Mouse (Mus musculus) gastrocnemius, adult 2 months (tissue): ENCODE measurements at regions not wholly inside any gene's neighbourhood (a gene's known extent, or its start where the extent isn't known, plus 50 kb on each side); places are given as distances from the start of the nearest gene placed in this dataset.
A peak's percentile ranks its signal among the peaks of the same experiment; 100 is the strongest.

ENCODE experiments used
- DNase-seq: peaks from one replicate; pipeline ENCODE4 v3.0.0; 2022
- H3K27ac ChIP-seq: fragments of 200-600 bp; 2 replicates; pipeline ENCODE4 v1.8.1; 2022; ENCODE audit warnings: mild to moderate bottlenecking
- H3K4me3 ChIP-seq: fragments of 200-600 bp; 2 replicates; pipeline ENCODE4 v1.8.1; 2022; ENCODE audit warnings: mild to moderate bottlenecking, moderate library complexity
- CTCF ChIP-seq: fragments of 200-600 bp; IDR thresholded peaks from 2 replicates; pipeline ENCODE4 v1.8.1; 2022; ENCODE audit warnings: antibody characterized with exemption, mild to moderate bottlenecking, moderate library complexity
- intact Hi-C: fragments of 180-260 bp; cut with DNase I; formaldehyde crosslinking; loops from one replicate; pipeline ENCODE4 v1.15.1; 2025

DNA sequence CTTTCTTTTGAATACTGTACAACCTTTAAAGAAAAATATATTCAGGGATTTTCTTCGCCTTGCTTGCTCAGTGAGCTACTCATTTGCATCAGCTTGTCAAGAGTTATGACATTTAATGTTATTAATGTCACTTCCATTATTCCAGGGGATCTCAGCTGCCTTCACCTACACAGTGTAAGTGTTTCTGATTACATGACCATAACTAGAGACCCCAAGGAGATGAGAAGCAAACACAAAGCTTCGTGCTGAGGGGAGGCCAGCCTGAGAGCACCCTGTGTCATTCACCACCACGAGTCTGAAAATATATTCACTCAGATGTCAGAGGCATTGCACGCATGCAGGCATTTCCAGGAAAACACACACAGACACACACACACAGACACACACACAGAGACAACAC is 369.8 kb upstream of the Adamts16 start:
- no peak overlapping the region for H3K4me3 ChIP-seq
- no peak for TF ChIP-seq CTCF
- no peak overlapping the region for H3K27ac ChIP-seq
- intact Hi-C loops = no loop called here
- no peak for DNase-seq

DNA sequence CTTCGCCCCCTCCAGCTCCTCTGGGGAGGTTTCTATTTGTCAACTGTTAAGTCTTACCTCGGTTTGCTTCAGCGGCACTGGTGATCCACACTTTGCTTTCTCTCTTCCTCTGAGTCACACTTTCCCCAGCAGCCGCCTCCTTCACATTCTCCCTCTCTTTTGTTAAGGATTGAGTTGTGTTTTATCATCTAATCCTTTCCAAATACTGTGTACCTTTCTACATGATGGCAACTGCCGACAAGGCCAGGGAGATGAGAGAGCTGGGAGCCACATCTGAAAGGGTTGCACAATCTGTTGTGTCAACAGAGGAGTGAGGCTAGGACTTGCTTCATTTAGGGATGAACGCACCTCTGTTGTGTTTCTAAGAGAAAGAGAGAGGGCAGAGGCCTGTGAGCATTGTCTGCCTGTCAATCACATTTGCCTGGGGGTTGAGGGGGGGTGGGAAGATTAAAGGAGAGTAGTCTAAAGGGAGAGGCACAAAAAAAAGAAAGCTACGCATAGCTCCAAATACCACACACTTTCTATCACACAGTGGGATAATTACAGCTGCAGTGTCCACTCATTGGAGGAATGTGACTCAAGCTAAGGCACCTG is 369.1 kb upstream of the Adamts16 start:
- H3K27ac ChIP-seq = no peak overlapping the region
- H3K4me3 ChIP-seq = no peak overlapping the region
- intact Hi-C loops = no loop called here
- no peak for TF ChIP-seq CTCF
- no peak for DNase-seq

DNA sequence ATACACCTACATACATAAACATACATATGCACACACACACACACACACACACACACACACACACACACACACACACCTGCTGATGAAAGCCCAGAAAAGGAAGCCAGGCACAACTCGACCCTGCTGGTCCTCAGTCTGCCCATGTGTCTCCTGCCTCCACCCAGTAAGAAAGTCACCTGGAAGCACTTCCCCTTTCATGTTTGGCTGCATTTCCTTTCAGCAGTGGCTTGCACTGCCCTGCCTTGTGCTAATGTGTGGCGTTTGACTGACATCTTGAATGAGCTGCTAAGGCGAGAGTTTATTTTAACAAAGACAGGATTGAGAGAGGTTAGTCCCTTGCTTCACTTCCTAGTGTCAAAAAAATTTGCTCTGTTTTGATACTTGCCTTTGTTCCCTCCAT is 364.1 kb upstream of the Adamts16 start:
- DNase-seq = no peak
- TF ChIP-seq CTCF = no peak
- Histone ChIP-seq H3K4me3 (no peak overlapping the region), H3K27ac (no peak overlapping the region)
- intact Hi-C loops = no loop called here

DNA sequence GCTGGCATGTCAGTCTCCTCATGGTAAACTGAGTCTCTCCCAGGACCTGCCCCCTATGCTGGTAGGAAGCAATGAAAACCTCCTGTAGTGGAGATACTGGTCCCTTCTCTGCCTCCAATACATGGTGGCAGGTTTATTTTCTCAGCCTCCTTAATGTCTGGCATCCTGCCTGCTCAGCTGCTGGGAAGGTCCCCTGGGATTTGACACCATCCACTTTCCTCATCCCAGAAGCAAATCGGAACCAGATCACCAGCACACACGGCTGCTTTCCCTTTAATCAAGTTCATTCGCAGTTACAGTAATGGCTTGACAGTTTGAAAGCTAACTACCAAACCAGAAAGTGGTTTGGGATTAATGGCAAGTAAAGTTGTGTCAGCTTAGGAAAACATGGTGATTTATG is 359.0 kb upstream of the Adamts16 start:
- no peak for TF ChIP-seq CTCF
- intact Hi-C loops = no loop called here
- Histone ChIP-seq H3K27ac (no peak overlapping the region), H3K4me3 (no peak overlapping the region)
- no peak for DNase-seq

GRCm38 (mm10) chr13:71195675-71196074 is 354.1 kb upstream of the Adamts16 start:
- no peak for DNase-seq
- intact Hi-C loops = loop anchor here (1.0 kb wide), 1 partner anchor 38 kb away; no protein-coding TSS in a partner anchor
- no peak for TF ChIP-seq CTCF
- Histone ChIP-seq H3K27ac (no peak overlapping the region), H3K4me3 (no peak overlapping the region)

- DNase-seq = no peak
- Histone ChIP-seq H3K27ac (no peak overlapping the region), H3K4me3 (no peak overlapping the region)
- TF ChIP-seq CTCF = no peak
- intact Hi-C loops = no loop called here
These were observed 342.9 kb upstream of the Adamts16 start for GRCm38 (mm10) chr13:71184500-71184899.

- no peak for DNase-seq
- intact Hi-C loops = no loop called here
- Histone ChIP-seq H3K4me3 (no peak overlapping the region), H3K27ac (no peak overlapping the region)
- TF ChIP-seq CTCF = no peak
These were observed 337.5 kb upstream of the Adamts16 start for GRCm38 (mm10) chr13:71179083-71179482.

DNA sequence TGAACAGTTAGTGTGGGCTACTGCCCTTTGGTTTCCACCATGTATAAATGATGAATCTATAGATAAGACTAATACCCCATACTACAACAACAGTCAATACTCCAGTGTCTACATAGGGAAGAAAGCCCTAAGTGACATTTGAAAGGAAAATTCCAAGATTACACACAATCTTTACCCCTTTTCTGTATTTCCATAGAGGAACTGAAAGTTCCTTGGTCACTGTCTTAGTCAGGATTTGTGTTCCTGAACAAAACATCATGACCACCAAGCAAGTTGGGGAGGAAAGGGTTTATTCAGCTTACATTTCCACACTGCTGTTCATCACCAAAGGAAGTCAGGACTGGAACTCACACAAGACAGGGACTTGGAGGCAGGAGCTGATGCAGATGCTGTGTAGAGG is 332.7 kb upstream of the Adamts16 start:
- DNase-seq = no peak
- TF ChIP-seq CTCF = no peak
- intact Hi-C loops = no loop called here
- H3K27ac ChIP-seq = no peak overlapping the region
- H3K4me3 ChIP-seq = no peak overlapping the region

DNA sequence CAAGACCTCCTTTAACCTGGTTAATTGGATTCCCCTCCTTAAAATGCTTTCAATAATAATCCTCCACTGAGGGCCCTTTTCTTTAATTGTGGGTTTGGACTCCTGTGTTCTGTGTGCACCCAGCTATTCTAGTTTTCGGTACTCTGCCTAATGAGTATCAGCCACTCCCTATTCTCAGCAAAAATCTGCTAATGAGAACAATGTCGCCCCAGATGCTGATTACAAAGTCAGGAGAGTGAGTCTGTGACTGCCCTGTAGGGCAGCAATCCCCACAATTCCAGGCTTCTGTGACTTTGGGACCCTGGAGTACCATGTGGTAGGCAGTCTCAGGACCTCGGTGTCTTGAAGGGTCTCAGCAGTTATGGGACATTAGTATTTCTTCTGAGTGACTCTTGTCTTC is 324.6 kb upstream of the Adamts16 start:
- no peak for DNase-seq
- intact Hi-C loops = no loop called here
- no peak for TF ChIP-seq CTCF

GRCm38 (mm10) chr13:71165096-71165920 is 323.7 kb upstream of the Adamts16 start:
- intact Hi-C loops = no loop called here
- no peak for DNase-seq
- no peak for TF ChIP-seq CTCF
- H3K4me3 ChIP-seq = no peak overlapping the region
- H3K27ac ChIP-seq = no peak overlapping the region

More for the DNA sequence above, 324.6 kb upstream of the Adamts16 start:
- no peak overlapping the region for H3K27ac ChIP-seq
- H3K4me3 ChIP-seq = no peak overlapping the region

DNA sequence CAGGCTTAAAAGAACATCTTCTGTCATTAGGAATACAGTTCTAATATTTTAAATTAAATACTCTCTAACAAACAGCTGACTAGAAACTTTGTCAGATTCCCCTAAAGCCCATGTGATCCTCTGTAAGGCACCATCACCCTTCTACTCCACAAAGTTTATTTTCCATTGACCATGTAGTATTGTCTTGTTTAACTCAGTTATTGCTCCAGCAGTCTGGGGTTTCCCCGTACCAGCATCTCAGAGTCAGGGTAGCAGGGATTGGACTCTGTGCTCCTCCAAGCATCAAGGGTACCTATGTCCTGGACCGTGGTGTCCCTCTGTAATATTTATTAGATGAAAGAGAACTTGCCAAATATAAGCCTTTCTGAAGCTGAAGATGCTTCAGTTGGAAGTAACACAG is 322.4 kb upstream of the Adamts16 start:
- intact Hi-C loops = no loop called here
- Histone ChIP-seq H3K4me3 (no peak overlapping the region), H3K27ac (no peak overlapping the region)
- no peak for TF ChIP-seq CTCF
- DNase-seq = no peak

DNA sequence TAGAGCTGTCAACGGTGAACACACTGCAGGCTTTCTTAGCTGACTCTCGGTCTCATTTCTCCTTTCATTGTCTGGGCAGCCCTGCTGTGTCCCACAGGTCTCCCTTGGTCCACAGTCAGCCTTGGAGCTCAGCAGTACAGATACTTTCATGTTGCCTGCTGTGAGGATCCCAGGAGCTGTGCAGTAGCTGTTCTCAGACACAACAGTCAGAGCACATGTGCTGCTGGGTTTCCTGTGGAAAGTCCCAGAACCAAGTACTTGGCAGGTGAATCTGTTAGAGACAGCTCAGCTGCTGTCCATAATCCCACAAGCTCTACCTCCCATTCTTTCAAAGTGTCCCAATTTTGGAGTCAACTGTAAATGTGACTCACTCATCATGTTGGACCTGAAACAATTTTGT is 321.3 kb upstream of the Adamts16 start:
- no peak overlapping the region for H3K4me3 ChIP-seq
- intact Hi-C loops = no loop called here
- DNase-seq = no peak
- no peak for TF ChIP-seq CTCF
- no peak overlapping the region for H3K27ac ChIP-seq

GRCm38 (mm10) chr13:71158300-71158860 is 316.8 kb upstream of the Adamts16 start:
- peak overlapping the region; percentile 8; the same call in 1 of the 2 replicates for H3K4me3 ChIP-seq
- intact Hi-C loops = no loop called here
- TF ChIP-seq CTCF = no peak
- no peak for DNase-seq
- no peak overlapping the region for H3K27ac ChIP-seq
